Mouse (Mus musculus) spleen, adult 2 months (tissue): ENCODE measurements at regions not wholly inside any gene's neighbourhood (a gene's known extent, or its start where the extent isn't known, plus 50 kb on each side); places are given as distances from the start of the nearest gene placed in this dataset.

Source experiments
- CTCF ChIP-seq: fragments of 200-500 bp; IDR thresholded peaks from 2 replicates; pipeline ENCODE4 v1.5.1; 2011; ENCODE audit warnings: mild to moderate bottlenecking, inconsistent platforms; ENCODE audit not compliant: insufficient read depth, insufficient read length, insufficient replicate concordance; ENCODE audit errors: extremely low read depth
- POLR2A ChIP-seq: fragments of 200-500 bp; IDR thresholded peaks from 2 replicates; pipeline ENCODE4 v1.6.1; 2011; ENCODE audit warnings: low read depth, low read length, inconsistent platforms

DNA sequence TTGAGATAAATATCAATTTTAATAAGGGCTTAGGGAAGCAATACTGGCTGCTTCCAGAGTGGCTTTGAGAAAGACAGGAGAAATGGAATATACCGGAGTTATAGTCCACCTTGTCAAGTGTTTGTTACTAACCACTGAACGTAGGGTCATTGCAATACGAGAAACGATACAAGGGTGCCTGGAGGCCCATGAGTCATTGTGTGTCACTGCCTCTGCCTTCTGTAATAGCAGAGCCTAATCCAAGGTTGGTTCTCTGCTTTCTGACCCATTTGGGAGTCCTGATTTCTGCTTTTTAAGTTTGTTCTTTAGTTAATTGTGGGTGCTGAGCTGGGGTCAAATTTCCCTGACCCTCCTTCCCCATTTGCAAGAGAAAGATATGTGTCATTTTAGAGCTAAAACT is 382.4 kb upstream of the Arglu1 start:
- TF ChIP-seq POLR2A (no peak), CTCF (no peak)
